Mouse (Mus musculus) fat pad, adult 2 months (tissue): ENCODE results near the gene Olfr517.

ENCODE experiments used
- DNase-seq: peaks from one replicate; pipeline ENCODE4 v3.0.0-alpha.2; 2011; ENCODE audit warnings: low read depth, low spot score; ENCODE audit errors: extremely low read depth

Olfr517 gene

GRCm38 (mm10) chr7:108872279-108872678 is at the start of gene Olfr517:
Olfr517 (minus strand) TSS chr7:108872379.
- DNase-seq = no peak

GRCm38 (mm10) chr7:108903969-108904368 is 31.8 kb upstream of the Olfr517 start:
- no peak for DNase-seq

DNA sequence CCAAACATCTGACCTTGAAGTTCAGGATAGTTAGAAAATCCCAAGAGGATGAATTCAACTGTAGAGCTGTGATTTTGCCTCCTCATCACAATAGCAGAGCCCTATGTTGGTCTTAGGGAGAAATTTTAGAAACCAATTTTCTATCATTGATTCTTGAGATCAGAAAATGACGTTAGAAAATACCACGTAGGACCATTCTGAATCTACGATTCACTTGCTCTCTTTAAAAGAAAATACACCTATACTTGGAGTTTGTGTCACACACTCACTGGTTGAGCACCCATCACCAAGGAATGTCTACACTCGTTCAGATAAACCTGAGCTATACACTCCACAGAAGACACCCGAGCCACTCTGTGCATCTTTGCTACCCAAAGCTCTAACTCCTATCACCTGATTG is 22.1 kb upstream of the Olfr517 start, which contains the start of gene Olfr519:
Olfr519 (minus strand) TSS at position 101 of the 400 bp plus-strand sequence.
- DNase-seq = no peak

- DNase-seq = no peak
These were observed 12.7 kb upstream of the Olfr517 start, which contains the start of gene Olfr518 for GRCm38 (mm10) chr7:108884906-108885305. Olfr518 (minus strand) TSS chr7:108885006.

GRCm38 (mm10) chr7:108850429-108850828 is 21.8 kb downstream of the Olfr517 start, which contains the start of gene Olfr516:
Olfr516 (minus strand) TSS chr7:108850529.
- no peak for DNase-seq

- DNase-seq = no peak
These were observed 46.3 kb downstream of the Olfr517 start, which contains the start of gene Olfr514 for GRCm38 (mm10) chr7:108825897-108826296. Olfr514 (minus strand) TSS chr7:108825997.
